Mouse (Mus musculus) T-cell, adult 2 months (primary cell): ENCODE measurements around the gene Gins1.
"Not testable (repeated sequence)": the region's sequence is repeated elsewhere in the genome, so short reads cannot be mapped to it uniquely, and the experiment has no call there.

Source experiments
- DNase-seq: peaks from one replicate; pipeline ENCODE4 v3.0.0; 2022; ENCODE audit warnings: low spot score

The Gins1 gene

GRCm38 (mm10) chr2:150910295-150910881, 5.2 kb downstream of the Gins1 start:
- DNase-seq, result no peak

GRCm38 (mm10) chr2:150914781-150915515, 9.7 kb downstream of the Gins1 start:
- DNase-seq, result no peak

- no peak for DNase-seq
These were observed 10.6 kb downstream of the Gins1 start for GRCm38 (mm10) chr2:150915786-150916185.

GRCm38 (mm10) chr2:150918720-150919119, 13.5 kb downstream of the Gins1 start:
- DNase-seq, result no peak

DNA sequence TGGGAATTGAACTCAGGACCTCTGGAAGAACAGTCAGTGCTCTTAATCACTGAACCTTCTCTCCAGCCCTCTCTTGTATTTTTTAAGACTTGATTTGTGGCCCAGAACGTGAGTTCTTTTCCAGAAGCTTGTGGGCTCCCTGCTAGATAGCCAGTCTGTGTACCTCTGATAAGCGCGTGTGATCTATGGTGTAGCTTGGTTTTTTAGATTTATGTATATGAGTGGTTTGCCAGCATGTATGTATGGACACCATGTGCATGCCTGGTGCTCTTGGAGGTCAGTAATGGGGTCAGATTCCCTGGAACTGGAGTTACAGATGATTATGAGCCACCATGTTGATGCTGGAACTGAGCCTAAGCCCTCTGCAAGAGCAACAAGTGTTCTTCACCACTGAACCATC, 15.3 kb downstream of the Gins1 start:
- no peak for DNase-seq

- no peak for DNase-seq
These were observed 16.5 kb downstream of the Gins1 start for GRCm38 (mm10) chr2:150921697-150922096.

- no peak for DNase-seq
These were observed 17.0 kb downstream of the Gins1 start for GRCm38 (mm10) chr2:150922165-150922564.

GRCm38 (mm10) chr2:150923026-150923425, 17.8 kb downstream of the Gins1 start:
- DNase-seq, result no peak

- no peak for DNase-seq
These were observed 18.3 kb downstream of the Gins1 start for GRCm38 (mm10) chr2:150923505-150923904.

DNA sequence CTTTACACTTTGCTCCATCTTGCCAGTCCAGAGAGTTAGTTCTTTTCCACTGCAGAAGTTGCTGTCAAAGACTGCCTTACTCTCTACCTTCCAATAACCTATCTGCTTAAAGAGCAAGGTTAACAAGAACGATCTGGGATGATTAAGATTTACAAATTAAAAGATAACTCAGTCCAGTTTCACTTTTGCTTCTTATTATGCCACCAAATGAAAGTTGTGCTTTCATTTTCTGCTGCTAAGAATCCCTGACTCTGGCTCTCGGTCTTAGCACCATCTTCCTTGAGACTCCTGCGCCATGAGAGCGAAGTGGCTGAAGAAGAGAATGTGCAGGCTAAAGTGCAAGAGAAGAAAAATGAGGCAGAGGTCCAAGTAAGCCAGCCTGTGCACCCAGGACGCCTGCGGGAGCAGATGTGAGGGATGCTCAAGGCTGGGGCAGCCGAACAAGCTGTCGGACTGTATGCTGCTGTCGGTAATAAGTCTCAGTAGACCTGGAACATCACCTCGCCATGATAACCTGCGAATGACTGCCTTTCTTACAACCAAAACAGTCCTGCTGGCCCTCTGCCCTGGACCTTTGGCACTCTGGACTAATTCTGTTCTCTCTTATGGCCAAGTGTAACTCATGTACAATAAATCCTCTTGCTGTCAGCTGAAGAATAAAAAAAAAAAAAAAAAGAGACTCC, 22.0 kb downstream of the Gins1 start:
- DNase-seq, result no peak

GRCm38 (mm10) chr2:150929156-150929555, 24.0 kb downstream of the Gins1 start:
- DNase-seq, result no peak

GRCm38 (mm10) chr2:150930806-150931205, 25.6 kb downstream of the Gins1 start:
- DNase-seq, result no peak

- no peak for DNase-seq
These were observed 28.3 kb downstream of the Gins1 start for GRCm38 (mm10) chr2:150933482-150933881.

- no peak for DNase-seq
These were observed 29.5 kb downstream of the Gins1 start for GRCm38 (mm10) chr2:150934659-150935058.

GRCm38 (mm10) chr2:150944017-150944416, 38.8 kb downstream of the Gins1 start:
- no peak for DNase-seq

DNA sequence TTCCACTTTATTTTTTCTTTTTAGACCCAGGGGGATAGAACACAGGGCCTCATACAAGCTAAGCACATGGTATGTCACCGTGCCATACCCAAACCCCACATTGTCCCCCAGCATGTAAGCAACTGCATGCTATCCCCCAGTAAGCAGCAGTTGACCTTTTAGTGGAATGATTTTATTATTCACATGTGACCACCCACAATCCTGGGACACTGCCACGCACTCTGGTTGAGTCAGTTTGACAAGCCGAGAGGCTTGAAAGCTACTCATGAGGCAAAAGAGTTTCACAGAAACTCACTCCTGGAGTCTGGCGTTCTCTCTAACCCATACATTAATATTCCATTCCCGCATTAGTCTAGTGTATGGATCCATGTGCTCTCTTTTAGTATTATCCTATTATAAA, 42.1 kb downstream of the Gins1 start:
- not testable (repeated sequence) for DNase-seq

DNA sequence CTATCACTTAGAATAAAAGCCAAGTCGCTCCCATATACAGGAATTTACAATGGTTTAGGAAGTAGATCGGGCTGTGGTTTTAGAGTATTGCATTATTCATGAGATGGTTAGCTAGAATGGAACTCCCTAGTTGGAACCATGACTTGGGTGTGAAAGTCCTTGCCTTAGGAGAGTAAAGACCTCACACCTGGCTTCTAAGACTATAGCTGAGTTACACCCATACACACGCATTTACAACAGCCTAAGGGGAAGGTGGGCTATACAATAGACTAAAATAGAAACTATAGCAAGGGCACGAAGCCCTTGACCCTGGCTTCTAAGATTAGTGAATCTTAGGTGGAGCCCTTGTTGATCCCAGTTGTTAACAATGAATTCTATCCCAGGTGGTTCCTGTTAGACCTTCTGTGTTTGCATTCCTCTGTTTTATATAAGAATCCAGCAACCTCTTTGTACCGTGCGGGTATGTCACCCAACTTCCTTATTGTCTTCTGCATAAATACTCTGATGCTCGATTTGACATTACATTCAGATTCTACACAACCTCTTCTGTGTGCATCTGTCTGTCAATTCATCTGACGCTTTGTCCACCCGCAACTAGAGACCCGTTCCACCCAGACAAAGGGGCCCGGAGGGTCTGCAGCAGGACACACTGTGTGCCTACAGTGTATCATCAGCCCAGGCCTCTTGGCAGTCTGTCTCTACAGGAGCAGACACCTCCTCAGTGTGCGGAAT, 42.8 kb downstream of the Gins1 start:
- DNase-seq, result not testable (repeated sequence)

DNA sequence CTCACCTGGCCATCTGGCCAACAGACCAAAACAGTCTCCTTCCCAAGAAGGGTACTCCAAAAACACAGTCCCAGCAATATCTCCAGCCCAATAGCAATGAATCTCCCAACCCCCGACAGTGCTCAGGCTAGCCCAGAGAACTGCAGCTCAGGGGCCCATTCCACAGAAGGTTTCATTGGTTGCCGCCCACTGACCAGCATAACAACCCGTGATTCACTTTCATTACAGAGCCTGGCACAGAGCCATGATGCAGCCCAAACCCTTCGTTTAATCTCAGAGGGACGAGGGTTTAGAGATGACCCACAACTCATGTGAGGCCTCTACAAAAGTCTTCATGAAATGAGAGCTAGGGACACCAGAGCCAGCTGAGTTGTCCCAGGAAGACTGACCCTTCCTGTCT, 43.6 kb downstream of the Gins1 start:
- no peak for DNase-seq

DNA sequence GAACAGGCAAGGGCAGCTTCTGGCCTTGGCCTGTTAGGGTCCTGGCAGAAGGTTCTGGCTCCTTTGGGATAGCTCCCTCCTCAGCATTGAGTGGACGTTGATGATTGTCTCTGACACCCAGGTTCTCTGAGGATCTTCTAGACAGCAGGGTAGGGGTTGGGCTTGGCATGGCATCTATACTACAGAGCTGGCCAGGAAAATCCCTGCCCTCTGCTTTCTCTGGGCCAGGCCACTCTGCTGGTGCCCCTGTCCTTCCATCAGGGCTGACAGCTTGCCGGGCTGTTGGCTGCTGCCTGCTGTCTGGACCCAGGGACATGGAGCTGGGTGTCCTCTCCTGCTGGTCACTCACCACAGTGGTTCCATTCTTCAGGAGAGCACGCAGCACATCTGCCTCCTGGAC, 44.5 kb downstream of the Gins1 start:
- DNase-seq, result no peak

- no peak for DNase-seq
These were observed 44.9 kb downstream of the Gins1 start for GRCm38 (mm10) chr2:150950056-150950455.

GRCm38 (mm10) chr2:150951201-150951600, 46.0 kb downstream of the Gins1 start:
- DNase-seq, result no peak

DNA sequence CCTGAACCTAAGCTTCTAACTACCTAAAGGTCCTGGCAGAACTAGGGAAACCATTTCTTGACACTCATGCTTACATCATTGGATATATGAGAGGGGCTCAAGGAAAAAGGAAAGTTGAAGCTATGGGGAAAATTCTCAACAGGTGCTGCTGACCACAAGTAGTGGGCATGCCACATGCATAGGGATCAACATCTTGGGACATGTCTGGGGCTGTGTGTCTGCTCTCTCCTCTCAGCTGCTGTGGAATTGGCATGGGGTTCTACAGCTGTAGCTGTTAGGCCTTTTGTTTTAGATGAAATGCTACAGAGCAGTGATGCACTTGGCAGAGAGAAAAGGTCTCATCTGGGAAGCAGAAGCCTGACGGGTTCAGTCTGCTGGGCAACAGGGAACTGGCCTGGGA, 50.7 kb downstream of the Gins1 start:
- no peak for DNase-seq

DNA sequence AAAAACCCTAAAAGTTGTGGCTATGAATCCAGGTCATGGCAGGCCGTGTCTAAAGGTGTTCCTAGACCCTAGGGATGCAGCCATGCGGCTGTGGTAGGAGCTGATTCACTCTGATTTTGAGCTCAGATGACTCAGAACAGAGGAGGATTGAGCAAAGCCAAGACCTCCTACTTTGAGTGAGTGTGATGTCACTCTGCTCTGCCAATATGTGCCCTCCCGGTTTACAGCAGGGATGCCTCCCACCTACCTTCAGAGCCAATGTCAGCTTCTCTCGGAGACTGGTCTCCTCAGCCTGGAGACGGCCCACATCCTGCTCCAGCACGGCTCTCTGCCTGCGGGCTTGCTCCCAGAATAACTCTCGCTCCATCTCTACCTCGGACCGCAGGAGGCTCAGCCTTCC, 54.3 kb downstream of the Gins1 start:
- DNase-seq, result no peak
